Mouse (Mus musculus) urinary bladder, postnatal 25 days (tissue): ENCODE results near the gene Hhipl1.
A peak's percentile ranks its signal among the peaks of the same experiment; 100 is the strongest.

Experiments
- DNase-seq: peaks from one replicate; pipeline ENCODE4 v3.0.0; 2022; ENCODE audit warnings: low spot score

Gene Hhipl1

GRCm38 (mm10) chr12:108365340-108365739, 59.3 kb downstream of the Hhipl1 start:
- DNase-seq = peak; percentile 61

- no peak for DNase-seq
These were observed 59.8 kb downstream of the Hhipl1 start for GRCm38 (mm10) chr12:108365868-108366267.

- DNase-seq = no peak
These were observed 61.8 kb downstream of the Hhipl1 start for GRCm38 (mm10) chr12:108367909-108368308.

- no peak for DNase-seq
These were observed 62.9 kb downstream of the Hhipl1 start for GRCm38 (mm10) chr12:108368921-108369320.

- DNase-seq = no peak
These were observed 64.7 kb downstream of the Hhipl1 start, which contains the start of gene Eml1 for GRCm38 (mm10) chr12:108370596-108371428. Gene Eml1, plus strand, starts transcription at chr12:108370957.

- no peak for DNase-seq
These were observed 65.3 kb downstream of the Hhipl1 start for GRCm38 (mm10) chr12:108371429-108371765.

GRCm38 (mm10) chr12:108372241-108372640, 66.2 kb downstream of the Hhipl1 start:
- no peak for DNase-seq

GRCm38 (mm10) chr12:108373611-108374010, 67.5 kb downstream of the Hhipl1 start:
- DNase-seq = no peak

GRCm38 (mm10) chr12:108374689-108375088, 68.6 kb downstream of the Hhipl1 start:
- DNase-seq = no peak

- DNase-seq = no peak
These were observed 72.5 kb downstream of the Hhipl1 start for GRCm38 (mm10) chr12:108378379-108379133.
